Mouse (Mus musculus): ENCODE measurements around the gene Slc16a4.

The Slc16a4 gene

DNA sequence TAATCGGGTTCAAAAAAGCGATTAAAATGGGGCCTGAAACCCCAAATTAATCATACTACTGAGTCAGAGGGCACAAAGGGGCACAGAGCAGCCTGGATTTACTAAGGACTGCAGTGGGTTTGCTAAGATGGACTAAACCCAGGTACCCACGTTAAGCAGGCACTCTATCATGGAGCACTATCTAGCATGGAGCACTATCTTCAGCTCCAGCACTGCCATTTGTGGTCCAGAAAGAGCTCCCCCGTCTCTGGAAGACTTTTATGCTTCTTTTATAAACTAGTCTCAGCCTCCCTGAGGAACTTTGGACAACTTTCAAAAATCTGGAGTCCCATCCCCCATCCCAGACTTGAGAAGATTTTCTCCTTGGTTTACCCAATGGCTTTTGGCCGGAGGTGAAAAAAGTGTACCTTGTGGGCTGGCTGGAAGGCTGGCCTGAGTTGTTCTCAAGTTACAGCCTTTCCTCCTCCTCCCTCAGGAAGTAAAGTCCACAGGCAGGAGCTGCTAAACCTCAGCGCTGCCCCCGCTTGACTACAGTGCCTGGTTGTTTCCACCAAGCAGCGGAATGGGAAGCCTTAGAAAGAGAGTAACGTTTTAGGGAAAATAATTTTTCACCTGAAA is at the start of gene Slc16a4:
Gene Slc16a4 (plus strand): TSS at position 467 of the 618 bp plus-strand sequence.
- DNase-seq (ENCODE audit: low spot score in 2 of 2): no peak

DNA sequence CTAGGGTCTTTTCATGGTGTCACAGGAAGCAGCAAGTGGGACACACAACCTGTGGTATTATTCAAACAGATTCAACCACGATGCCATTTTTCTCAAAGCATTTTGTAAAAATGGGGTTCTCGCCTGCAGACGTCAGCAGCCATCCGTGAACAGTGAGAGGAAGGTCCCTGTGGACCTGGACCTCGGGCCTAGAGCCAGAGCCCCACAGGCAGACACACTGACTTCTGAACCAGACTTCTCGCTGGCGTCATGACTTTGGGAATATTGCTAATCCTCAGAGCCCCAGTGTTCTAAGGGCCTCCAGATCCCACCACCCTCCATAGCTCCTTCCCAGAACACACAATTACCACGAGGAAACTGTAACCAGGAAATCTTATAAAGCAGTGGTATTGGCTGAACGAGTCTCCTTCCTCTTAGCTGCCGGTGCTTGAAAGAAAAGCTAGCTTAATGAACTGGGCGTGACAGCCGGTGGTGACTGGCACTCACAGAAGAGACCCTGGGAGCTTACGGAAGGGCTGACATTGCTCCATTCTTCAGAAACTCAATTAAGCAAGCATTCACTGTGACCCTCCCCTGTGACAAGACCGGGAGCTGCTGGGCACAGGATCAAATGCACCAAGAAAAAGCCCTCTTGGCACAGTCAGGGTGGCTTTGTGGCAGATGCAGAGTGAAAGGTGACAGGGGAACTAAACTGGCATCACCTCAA is 49.5 kb upstream of the Slc16a4 start:
- DNase-seq (ENCODE audit: low spot score in 2 of 2): no peak

DNA sequence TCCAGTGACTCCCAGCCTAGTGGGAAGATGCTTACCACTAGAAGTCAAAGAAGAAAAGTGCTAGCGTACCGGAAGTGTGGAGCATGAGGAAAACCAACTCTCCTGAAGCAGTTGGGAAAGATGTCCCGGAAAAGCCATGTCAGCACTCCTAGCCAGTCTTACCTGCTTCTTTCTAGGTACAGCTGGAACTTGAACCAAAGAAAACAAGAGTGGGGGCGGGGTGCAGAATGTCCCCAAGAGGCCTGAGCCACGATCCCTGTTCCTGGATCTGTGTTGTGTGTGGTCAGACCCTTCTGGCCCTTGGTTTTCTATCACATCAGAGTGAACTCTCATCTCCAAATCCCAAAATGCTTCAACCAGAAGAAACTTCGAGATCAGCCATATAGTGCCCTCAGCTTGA is 44.2 kb upstream of the Slc16a4 start:
- no peak for DNase-seq (ENCODE audit: low spot score in 2 of 2)

DNA sequence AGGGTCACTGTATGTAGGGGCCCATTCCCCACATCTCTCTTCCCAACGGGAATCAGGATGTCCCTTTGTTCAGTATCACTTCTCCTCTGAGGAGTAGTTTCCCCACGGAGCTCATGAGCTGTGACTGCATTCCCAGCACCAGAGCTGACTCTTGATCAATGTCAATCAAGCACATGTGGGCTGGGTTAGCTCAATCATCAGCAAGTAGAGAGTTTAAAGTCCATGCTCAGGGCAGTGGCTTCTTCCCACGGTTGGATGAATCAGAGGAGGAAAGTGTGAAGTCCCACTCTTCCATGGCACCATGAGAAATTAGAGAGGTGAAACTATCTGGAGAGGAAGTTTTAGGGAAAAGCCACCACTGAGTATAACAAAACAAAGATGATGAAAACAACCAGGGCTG is 42.0 kb upstream of the Slc16a4 start:
- no peak for DNase-seq (ENCODE audit: low spot score in 2 of 2)

DNA sequence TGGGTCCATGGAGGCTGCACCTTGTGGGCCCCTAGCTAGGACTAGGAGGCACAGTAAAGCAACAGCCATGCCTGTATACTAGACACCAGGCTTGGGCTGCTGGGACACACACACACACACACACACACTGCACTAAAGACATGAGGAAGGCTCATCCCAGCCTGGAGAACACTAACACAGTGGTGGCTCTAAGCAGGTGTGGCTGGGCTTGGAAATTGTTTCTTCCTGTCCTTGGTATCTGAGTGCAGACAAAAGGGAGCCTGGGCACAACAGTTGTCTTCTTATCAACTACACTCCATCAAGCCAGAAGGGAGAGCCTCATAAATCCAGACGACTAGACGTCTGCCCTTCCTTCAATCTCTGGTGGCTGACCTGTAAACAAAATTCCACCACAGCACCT is 40.7 kb upstream of the Slc16a4 start:
- DNase-seq (ENCODE audit: low spot score in 2 of 2): no peak

DNA sequence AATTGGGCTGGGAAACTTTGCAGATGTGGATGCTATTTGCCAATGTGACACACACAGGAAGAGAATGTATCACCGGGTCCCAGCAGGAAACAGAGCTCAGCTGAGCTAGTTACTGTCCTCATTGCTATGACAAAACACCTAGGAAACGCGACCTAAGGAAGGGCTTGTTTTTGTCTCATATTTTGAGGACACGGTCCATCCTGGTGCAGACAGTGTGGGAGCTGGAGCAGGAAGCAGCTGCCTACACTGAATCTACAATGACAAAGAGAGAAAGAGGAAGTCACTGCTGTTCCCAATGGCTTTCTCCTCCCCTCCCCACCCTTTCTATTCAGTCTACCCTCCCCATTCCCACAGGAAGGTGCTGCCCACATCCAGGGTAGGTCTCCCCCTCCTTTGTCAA is 39.0 kb upstream of the Slc16a4 start:
- no peak for DNase-seq (ENCODE audit: low spot score in 2 of 2)

DNA sequence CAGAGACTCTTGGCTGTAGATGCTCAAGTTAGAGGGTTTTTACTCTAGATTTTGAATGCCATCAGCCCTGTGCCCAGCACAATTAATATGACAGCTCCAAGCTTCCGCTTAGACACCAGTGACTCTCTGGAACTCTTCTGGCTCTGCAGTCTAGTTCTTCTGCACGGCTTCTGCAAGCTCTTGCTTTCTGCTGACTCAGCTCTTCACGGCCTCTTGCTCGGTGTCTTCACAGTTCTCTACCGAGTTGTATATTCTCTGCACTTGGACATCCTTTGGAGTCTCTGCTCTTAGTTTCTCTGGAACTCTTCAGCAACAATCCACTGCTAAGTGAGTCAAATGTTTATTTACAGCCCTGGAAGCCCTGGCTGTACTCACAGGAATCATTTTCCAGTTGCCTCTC is 37.1 kb upstream of the Slc16a4 start:
- no peak for DNase-seq (ENCODE audit: low spot score in 2 of 2)

DNA sequence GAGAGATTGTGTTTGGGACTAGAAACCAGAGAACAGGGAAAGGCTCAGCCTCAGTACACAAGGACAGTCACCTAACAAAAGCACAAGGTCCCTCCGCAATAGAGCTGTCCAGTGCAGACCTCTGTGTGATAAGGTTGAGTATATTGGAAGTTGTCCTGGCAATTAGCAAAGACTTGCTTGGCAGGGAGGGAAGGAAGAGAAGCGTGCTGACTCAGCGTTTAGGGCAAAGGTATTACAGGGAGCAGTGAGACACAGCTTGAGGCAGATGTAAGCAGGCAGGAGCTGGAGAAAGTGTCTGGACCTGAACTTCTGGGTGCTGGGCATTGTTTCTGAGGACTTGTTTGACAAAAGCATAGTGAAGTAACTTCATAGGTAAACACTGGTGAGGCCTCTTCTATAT is 35.0 kb upstream of the Slc16a4 start:
- no peak for DNase-seq (ENCODE audit: low spot score in 2 of 2)

DNA sequence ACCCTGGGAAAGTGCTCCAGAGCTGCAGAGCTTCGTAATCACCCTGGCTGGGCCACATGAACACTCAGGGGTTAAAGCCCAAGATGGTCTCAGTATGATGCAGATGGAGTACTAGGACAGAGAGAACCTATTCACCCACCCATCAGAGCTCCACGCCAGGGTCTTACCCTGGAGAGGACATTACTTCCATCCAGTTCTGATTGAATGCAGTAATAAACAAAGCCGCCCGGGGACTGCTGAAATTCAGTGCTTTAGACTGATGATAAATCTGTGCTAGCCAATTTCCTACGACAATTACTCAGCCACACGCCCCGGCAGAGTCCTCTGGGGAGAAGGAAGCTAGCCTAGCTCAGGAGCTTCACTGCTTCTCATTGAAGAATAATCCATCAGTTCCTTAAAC is 34.3 kb upstream of the Slc16a4 start:
- DNase-seq (ENCODE audit: low spot score in 2 of 2): no peak

DNA sequence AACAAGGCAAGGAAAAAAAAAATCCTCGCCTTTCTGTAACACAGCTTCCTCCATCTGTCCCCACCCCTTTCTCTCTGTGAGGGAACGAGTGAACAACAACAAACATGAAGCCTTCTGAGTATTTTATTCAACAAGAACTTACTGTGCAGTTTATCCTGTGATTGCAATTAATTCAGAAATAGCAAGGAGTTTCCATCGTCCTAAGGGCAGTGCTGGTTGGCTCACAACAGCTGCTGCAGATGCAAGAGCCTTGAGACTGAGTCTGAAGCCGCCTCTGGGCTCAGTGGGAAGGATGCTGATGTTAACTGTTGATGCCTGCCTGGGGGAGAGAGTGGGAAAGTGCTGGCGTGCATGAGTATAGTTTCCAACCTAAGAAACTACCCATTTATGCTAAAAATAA is 33.1 kb upstream of the Slc16a4 start:
- no peak for DNase-seq (ENCODE audit: low spot score in 2 of 2)

DNA sequence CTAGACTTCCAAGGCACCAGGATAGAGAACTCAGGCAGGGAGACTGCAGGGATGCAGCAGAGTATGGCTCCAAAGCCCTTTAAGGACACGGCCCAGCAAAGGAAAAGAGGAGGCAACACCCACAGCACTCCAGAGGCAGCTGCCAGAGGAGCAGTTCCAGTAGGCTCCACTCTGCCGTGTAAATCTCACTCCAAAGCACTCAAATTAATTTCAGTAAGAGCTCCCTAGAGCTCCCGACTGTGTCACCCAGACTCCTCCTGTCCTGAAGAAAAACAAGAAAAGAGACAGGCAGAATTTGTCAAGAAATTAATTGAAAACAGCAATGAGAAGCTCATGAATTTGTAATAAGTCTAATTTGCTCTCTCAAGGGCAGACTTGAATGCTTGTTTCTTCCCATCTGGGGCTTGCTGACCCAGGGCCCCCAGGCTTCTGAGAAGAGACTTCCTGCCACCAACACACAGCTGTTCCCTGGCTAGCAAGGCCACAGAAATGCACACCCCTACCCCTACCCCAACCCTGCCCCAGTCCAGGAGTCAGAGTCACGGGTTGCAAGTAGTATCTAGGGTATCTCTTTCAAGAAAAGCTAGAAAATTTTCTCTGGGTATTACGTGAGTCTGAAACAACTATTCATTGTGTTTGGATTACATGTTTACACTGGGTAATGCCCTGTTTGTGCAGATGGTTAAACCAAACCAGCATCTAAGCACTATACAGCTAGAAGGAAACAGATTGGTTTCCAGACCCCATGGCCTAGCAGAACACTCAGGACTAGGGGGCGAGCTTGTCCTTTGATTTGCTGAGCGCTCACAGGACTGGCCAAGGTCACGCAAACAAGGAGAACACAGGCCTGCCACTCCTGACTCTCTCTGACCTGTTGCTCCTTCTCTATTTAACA is 29.8 kb upstream of the Slc16a4 start:
- peak; percentile 14 to 45 for DNase-seq (ENCODE audit: low spot score in 2 of 2)

DNA sequence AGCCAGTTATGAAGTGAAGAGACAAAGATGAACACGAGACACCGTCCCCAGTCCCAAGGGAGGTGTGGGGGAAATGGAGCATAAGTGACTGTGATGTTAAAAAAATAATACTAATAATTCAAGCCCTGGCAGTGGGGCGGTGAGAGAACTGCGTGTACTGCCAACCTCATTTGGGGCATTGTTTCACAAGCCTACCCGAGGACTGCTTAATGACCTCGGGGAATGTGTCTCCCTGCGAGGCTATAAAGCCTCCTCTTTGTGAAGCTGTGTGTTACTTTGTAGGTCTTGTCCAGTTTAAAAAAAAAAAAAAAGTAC is 29.2 kb upstream of the Slc16a4 start:
- no peak for DNase-seq (ENCODE audit: low spot score in 2 of 2)

DNA sequence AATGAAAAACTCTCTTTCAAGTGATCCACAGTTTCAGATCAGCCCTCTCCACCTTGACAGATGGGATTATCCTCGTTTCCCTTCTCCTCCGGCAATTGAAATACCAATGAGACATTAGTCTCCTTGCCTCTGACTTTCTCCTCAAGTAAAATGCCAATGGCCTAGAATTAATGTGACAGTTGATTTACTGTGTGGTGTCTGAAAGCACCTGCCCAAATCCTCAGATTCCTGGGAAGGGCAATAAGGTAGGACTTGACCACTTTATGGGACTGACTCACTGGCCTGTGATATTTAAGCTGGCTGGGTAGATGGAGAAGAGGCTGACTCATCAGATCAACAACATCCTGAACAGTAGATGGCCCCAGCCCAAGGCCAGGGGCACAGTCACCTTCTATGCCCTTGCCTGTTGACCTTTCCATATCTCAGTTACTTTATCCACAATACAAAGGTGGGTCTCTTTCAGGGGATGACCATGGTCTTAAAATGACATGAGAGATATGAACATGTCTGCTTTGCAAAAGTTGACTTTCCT is 24.1 kb upstream of the Slc16a4 start:
- no peak for DNase-seq (ENCODE audit: low spot score in 2 of 2)

DNA sequence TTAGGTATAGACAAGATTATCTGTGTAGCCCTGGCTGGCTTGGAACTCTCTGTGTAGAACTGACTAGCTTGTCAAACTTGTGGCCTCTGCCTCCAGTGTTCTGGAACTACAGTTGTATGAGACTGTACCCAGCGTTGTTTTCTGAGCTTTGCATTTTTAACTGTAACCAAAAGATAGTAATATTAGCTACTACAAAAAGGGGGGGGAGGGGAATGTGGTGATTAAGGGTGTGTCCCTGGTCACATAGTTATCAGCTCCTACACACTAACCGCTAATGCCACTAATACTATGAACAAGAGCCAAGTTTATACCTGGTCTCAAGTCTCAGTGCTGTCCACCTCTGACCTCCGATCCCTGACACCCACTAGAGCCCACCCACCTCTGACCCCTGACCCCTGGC is 18.6 kb upstream of the Slc16a4 start:
- no peak for DNase-seq (ENCODE audit: low spot score in 2 of 2)

DNA sequence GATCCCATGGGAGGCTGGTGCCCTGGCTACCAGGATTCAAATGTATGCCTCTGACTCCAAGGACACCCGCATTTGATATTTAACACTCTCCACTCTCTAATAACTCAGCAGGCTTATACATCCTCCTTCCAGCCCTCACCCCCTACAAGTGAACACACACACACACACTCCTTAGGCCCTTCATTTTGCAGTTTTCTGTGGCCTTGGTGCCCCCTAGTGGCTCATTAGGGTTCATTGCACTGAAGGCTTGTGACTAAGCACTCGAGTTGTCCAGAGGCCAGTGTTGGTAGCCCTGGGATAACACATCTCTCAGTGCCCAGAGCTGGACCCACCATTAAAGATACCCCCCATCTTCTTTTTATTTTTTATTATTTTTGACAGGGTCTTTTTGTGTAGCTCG is 17.2 kb upstream of the Slc16a4 start:
- peak; percentile 76 to 81 for DNase-seq (ENCODE audit: low spot score in 2 of 2)

DNA sequence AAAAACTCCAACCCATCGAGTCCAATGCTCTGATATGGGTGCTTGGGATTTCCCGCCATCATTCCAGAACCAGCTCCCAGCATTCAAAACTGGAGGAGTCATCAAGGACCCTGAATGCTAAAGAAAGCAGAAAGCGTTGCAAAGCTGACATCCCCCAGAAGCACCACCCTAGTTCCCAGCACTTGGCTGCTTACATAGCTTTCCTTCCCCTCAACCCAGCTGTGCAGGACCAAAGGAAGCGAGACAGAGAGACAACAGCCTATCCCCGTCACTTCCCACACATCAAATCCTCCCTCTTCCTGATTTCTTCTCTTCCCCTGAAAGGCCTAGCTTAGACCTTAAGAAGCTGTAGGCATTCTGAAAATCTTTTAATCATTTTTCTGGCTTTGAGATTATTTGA is 15.7 kb upstream of the Slc16a4 start:
- DNase-seq (ENCODE audit: low spot score in 2 of 2): no peak

DNA sequence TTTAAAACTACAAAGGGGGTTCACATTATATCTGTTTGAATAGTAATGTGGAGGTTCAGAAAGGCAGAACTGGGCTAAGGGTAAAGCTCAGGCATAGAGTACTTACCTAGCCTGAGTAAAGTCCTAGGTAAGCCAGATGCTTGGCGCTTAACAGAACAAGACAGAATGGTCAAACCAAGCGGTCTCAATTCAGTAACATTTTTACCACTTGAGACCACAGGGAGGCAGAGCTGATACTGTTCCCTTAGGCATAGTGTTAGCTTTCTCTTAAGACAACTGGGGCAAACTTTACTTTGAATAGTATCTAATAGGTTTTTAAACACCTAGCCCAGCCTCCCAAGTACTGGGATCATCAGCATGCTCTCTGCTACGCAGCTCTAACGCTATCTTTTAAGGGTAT is 15.0 kb upstream of the Slc16a4 start:
- DNase-seq (ENCODE audit: low spot score in 2 of 2): no peak

DNA sequence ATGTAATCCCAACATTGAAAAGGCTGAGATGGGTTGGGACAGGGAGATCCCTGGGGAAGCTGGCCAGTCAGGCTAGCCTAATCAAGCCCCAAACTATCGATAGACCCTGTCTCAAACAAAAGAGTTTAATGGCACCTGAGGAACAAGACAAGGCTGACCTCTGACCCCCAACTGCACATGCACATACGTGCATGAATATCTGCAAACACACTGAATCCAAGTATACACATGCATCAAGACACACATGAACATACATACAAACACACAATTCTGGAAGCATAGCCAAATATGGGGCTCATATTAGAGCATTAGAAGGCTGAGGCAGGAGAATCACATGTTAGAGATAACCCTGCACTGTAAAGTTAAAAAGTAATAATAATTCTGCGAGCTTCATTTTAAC is 14.4 kb upstream of the Slc16a4 start:
- DNase-seq (ENCODE audit: low spot score in 2 of 2): no peak

DNA sequence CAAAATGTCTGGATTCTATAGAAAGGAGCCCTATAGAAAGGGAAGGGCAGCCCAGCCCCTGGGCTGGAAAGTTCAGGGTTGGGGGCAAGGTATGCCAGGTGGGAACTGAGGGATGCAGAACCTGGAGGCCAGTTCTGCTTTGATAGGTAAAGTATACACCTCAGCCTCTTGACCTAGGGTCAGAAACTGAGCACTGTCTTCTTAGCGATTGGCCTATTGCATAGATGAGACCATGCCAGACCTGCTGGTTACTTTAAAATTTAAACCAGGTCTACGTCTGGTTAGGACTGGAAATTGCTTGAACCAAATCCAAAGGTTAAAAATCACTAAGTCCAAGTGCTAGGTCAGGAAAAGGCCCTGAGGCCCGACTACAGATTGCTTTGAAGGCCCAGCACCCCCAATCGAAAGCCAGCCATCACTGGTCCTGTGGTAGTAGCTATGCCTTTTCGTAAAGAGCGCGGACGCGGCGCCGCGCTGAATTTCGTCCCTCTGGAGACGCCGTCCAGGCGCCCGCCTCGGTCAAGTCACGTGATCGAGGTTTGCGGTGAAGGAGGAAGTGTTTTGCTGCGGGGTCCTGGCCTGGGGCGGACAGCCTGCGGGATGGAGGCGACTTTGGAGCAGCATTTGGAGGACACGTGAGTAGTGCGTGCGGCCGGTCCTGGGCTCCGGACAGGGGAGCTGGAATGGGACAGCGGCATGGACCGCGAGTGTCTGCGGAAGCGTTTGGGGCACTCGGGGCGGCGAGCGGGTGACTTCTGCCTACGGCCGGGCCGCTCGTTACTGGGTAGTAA is 12.4 kb upstream of the Slc16a4 start, which contains the start of gene Lamtor5:
Gene Lamtor5 (plus strand): TSS at position 380 of the 791 bp plus-strand sequence.
- peak; percentile 93 to 94 for DNase-seq (ENCODE audit: low spot score in 2 of 2)

DNA sequence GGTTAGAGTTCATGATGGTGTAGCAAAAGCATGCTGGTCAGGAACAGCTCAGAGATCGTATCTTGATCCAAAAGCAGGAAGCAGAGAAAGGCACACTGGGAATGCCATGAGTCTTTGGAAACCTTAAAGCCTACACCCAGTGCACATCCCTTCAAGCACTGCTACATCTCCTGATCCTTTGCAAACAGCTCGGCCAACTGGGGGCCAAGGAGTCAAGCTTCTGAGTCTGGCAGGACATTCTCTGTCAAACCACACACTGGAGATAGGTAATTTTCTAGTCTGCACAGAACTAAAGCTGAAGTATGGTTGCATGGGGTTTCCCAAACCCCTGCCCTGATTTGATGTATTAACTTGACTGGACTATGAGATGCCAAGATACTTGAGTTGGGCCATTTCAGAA is 4.9 kb upstream of the Slc16a4 start:
- no peak for DNase-seq (ENCODE audit: low spot score in 2 of 2)

DNA sequence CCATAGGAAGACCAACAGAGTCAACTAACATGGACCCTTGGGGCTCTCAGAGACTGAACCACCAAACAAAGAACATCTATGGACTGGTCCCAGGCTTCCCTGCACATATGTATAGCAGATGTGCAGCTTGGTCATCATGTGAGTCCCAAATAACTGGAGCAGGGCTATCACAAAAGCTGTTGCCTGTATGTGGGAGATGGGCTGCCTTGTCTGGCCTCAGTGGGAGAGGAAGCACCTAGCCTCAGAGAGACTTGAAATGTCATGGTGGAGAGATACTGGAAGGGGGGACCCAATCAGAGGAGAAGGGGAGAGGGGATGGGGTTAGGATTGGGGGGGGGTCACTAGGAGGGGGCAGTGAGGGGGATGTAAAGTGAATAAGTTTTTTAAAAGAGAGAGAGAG is 3.7 kb upstream of the Slc16a4 start:
- no peak for DNase-seq (ENCODE audit: low spot score in 2 of 2)

All from right cerebral cortex, adult 2 months (tissue).